Mouse (Mus musculus): Measurements from ENCODE around the gene Zfp810.

Gene Zfp810

DNA sequence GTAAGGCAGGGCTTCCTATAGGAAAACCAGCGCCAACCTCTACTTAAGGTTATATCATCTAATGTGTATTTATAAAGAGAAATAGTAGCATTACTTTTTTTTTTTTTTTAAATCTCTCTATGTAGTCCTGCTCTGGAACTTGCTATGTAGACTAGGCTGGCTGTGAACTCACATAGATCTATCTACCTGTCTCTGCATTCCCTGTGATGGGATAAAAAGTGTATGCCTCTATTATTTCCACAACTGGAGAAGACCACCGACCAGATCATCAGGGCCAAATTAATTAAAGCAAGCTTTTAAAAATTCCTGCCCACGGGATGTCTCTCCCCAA lies 47.4 kb downstream of the Zfp810 start:
- in situ Hi-C loops (cut with MseI, MboI) = no loop called here

DNA sequence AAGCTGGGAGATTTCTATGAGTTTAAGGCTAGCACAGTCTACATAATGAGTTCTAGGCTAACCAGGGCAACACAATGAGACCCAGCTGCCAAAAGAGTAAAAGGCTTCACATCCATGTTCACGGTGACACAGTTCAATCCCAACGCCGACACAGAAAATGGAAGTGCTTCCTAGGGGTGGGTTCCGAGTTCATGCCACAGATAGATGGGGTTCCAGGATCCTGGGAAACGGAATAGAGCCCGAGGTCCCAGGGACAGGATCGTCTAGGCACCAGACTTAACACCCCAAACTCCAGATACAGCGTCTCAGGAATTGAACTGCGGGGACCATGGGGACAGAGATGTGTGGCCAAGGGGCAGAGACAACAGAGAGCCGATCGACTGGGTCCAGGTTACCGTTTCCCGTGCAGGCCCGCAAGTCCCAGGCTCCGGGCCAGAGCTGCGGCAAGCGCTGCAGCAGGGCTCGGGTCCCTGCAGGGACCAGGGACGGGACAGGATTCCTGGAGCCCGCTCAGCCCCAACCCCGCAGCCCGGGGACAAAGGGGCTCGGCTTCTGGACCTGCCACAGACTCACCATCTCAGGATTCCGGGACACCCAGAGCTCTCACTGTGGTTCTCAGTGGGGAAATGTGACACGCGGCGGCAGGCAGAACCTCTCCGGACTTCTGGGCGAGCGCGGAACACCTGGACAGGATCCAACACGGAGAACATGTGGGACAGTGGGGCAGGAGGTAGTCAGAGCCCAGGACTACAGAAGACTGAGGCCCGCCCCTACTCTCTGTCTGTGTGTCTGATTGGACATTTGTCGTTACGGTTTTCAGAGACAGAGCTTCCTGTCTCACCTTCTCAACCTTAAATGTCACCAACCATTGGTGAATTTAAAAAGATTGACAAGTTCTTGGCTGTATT lies 48.0 kb downstream of the Zfp810 start, which contains the start of gene Zfp599:
Gene Zfp599, minus strand, starts transcription at position 712 of the 908 bp plus-strand sequence.
- in situ Hi-C loops (cut with MseI, MboI) = no loop called here

DNA sequence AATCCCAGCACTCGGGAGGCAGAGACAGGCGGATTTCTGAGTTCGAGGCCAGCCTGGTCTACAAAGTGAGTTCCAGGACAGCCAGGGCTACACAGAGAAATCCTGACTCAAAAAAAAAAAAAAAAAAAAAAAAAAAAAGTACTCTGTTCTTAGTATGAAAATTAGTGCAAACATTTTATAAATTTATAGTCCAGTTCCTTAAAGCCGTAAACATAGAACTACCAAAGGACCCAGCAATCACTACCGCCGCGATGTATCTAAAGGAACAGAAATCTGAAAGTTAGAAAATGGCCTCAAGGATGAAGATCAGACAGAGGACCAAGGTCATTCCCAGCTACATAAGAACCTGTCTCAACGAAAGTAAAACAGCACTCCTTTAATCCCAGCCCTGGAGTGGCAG lies 48.7 kb downstream of the Zfp810 start:
- in situ Hi-C loops (cut with MseI, MboI) = no loop called here

DNA sequence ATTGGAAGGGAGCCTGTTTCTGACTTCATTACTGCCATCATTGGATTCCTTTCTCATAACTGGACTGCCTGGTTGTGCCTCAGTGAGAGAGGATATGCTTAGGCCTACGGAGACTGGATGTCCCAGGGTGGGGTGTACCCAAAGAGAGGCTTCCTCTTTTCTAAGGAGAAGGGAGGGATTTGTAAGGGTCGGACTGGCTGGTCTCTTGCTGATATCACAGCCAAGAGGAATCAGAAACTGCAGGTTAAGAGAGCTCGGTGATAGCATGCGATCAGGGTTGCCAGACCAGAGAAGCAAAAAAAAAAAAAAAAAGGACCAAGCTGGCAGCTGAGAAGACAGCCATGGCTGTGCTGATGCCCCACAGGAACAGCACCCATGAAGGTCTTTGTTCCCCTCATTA lies 50.9 kb downstream of the Zfp810 start:
- in situ Hi-C loops (cut with MseI, MboI) = no loop called here

DNA sequence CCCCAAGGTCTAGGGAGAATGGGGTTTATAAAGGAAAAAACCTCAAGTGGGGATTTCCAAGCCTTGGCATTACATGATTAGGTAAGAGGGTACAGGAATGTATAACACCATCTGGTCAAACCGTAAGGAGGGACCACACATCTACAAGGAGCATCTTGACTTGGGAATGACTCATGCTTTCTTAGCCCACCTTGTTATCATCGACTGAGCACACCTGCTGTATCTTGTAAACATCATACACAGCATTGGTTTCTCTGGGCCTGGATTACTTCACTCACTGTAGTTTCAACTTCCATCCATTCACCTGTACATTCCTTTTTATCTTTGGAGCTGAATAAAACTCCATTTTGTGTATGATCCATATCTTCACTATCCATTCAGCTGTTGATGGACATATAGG lies 63.2 kb downstream of the Zfp810 start:
- in situ Hi-C loops (cut with MseI, MboI) = no loop called here

DNA sequence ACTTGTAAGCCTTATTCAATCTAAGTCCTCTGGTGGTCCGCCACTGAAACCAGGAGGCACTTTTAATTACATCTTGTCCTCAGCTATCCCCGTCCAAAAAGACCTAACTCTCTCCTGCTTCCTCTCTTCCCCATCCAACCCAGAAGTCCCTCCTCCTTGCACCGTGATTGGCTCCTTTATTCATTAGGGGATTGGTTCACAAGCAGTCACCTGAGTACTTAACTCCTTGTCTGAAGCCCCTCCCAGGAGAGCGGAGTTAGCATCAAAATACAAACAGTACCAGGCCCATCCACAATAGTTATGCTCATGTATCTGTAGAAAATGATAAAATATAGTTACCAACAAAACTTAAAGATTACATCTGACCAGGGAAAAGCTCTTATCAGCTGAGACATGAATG lies 67.4 kb downstream of the Zfp810 start:
- in situ Hi-C loops (cut with MseI, MboI) = no loop called here

DNA sequence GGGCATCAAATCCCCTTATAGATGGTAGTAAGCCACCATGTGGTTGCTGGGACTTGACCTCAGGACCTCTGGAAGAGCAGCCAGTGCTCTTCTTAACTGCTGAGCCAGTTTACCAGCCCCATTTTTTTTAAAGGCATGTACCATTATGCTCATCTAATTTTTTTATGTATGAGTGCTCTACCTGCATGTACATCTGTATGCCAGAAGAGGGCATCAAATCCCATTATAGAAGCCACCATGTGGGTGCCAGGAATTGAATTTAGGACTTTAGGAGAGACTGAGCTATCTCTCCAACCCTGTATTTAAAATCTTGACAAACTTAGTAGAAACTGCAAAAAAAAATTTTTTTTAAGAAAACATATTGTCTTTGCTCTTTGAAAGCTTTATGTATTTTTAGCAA lies 76.9 kb downstream of the Zfp810 start:
- in situ Hi-C loops (cut with MseI, MboI) = no loop called here

DNA sequence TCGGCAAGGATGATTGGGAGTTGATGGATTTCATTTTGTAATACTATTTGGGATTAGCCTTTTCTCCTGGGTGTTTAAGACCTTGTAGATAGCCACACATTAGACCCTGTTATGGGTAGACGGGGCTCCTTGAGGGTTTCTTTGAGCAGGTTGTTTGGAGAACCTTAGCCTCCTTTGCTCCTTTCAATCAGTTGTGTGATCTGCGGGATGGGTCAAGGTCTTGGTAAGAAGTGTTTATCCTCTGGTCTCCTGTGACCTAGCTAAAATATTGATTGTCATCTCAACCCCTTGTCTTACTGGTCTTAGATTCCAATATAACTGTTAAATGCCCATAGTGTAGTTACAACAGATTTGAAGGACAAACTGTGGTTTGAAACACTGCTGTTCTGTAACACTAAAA lies 77.4 kb downstream of the Zfp810 start:
- in situ Hi-C loops (cut with MseI, MboI) = no loop called here

DNA sequence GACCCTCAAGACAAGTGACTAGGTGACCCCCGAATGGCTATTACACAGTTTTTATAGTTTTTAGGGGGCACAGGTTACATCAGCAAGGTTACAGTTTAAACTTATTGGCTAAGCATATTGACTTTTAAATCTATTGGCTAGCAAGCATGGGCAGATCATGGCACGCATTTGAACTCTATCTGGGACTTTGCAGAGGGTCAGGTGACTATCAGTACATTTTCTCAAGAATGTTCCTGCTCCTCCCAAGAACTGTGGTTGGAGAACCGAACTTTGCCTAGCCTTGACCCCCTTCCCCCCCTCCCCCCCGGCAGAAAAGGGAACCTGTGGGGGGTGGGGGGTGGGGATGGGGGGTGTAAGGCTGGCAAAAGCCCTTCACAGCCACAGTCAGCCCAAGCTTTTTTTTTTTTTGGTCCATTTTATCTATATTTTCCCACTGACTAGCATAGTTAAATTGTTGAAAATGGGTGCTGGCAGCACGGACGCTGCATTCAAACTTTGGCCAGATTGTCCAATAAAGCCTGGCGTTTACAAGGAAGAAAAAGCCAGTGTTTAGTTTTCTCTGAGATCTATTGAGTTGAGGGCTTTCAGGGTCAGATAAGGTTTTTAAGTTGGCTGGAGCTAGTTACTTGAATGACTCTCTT lies 77.9 kb downstream of the Zfp810 start:
- in situ Hi-C loops (cut with MseI, MboI) = no loop called here

DNA sequence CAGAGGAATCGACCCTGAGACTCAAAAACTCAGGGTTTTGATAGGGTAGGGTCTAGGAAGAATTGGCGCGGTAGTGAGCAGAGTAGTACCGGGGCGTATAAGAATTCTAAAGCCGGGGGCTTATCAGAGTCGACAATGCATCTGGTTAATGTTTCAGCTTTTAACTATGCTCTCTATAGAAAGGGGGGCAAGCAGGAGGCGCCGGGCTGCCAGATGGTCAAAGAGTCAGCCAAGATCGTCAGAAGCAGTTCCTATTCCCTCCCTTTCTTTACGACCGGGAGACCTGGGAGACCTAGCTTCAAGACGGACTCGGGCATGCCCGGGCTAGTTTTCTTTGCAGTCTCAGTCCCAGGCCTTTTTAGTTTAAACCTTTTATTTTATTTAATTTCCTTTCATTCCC lies 80.6 kb downstream of the Zfp810 start:
- in situ Hi-C loops (cut with MseI, MboI) = no loop called here
